Mouse (Mus musculus): Measurements from ENCODE around the gene Vps9d1.
A peak's percentile ranks its signal among the peaks of the same experiment; 100 is the strongest.
"Not testable (repeated sequence)": the region's sequence is repeated elsewhere in the genome, so short reads cannot be mapped to it uniquely, and the experiment has no call there.

The Vps9d1 gene

GRCm38 (mm10) chr8:123212321-123213117, 41.6 kb downstream of the Vps9d1 start, which contains the start of the genes Chmp1a and Spata33:
TSS of gene Chmp1a (minus strand) at chr8:123212763.
TSS of gene Spata33 (plus strand) at chr8:123212832.
- peak; percentile 93 for DNase-seq

GRCm38 (mm10) chr8:123211876-123212275, 42.3 kb downstream of the Vps9d1 start:
- no peak for DNase-seq

GRCm38 (mm10) chr8:123203571-123203970, 50.6 kb downstream of the Vps9d1 start:
- DNase-seq: no peak

GRCm38 (mm10) chr8:123202288-123202687, 51.9 kb downstream of the Vps9d1 start:
- peak; percentile 88 to 91 for DNase-seq

GRCm38 (mm10) chr8:123199864-123200263, 54.3 kb downstream of the Vps9d1 start:
- no peak for DNase-seq

- not testable (repeated sequence) for DNase-seq
Observed at GRCm38 (mm10) chr8:123197016-123197415, 57.1 kb downstream of the Vps9d1 start.

- no peak for DNase-seq
Observed at GRCm38 (mm10) chr8:123193771-123194170, 60.4 kb downstream of the Vps9d1 start.
